Mouse (Mus musculus) cerebellum, adult (tissue): ENCODE data around the gene Tmem255a.

Experiments
- ATAC-seq: cut with Nextera tagmentation; 2 replicates; pipeline ENCODE4 v1.9.2; 2017; ENCODE audit warnings: mild to moderate bottlenecking, moderate library complexity, mixed read lengths; ENCODE audit not compliant: insufficient number of reproducible peaks, low FRiP score, low TSS enrichment

Gene Tmem255a

DNA sequence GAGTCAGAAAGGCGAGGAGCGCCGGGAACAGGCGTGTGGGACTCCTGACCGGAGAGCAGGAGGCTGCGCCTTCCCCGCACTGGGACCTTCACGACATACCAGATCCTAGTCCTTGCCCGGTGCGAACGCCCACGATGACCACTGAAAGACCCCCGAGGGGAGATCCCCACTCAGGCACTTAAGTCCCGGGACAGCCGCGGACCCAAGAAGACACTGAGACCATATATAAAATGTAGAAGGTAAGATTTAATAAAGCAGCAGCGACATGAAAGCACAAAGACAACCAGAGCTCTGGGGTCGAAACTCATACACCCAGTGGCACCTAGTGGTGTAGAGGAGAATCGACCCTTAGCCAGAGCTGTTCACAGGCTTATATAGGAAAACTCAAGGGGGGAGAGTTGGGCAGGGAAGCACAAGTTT lies 72.3 kb downstream of the Tmem255a start:
- ATAC-seq, result peak; percentile 76

DNA sequence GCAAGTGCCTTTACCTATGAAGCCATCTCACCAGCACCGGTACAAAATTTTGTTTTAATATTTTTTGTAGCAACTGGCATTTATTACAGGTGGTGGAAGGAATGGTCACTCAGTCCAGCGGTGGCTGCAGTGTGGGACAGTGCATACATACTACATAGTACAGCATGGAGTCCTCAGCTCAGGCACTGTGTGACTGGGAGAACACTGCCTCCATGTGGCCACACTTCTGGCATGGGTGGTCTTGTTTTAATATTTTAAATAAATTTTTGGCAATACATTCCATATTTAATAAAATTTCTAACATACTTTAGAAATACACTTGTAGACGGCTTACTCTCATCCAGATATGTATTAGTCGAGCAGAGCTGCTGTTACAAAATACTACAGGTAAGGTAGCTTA lies 85.6 kb downstream of the Tmem255a start:
- no peak for ATAC-seq

DNA sequence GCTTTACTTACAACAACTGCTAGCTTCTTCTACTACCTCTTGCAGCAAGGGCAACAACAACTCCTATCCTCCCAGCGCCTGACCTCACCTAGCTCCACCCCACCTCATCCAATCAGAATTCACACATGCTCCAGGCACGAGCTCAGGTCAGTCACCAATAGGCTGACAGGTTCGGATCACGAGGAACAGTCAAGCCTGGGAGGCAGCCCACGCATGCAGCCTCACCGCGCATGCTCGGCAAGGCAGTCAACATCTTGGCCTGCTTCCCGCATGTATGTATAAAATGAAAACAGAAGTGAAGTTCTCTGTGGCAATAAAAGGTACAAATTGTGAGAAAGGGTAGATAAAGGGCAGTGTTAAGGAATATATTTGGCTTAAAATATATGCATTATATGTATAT lies 86.2 kb downstream of the Tmem255a start:
- ATAC-seq, result no peak

DNA sequence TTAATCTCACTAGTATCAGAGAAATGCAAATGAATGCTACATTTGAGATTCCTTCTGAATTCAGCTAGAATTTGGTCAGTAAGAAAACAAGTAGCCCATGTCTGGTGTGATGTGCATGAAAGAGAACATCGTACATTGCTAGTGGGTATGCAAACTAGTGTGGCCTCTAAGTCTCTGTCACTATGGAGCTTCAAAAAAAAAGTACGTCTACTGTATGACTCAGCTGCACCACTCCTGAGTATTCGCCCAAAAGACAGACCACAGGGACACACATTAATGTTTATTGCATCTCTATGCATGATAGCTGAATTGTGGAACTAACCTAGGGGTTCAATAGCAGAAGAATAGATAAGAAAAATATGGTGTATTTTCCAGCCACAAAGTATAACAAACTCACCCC lies 86.9 kb downstream of the Tmem255a start:
- ATAC-seq, result no peak

DNA sequence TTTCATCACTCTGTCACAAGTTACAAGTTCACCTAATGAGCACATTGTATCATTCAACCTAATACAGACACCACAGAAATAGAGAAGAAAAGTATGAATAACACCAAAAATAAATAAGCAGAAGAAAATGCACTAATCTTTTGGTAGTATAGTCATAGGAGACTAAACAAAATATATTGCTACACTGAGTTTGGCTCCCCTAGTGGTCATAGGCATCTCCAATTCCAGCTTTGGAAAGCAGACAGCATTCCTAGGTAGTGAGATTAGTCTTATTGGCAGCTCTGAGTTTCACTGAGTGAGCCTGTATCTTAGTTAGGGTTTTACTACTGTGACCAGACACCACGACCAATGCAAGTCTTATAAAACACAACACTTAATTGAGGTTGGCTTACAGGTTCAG lies 93.1 kb downstream of the Tmem255a start:
- no peak for ATAC-seq
